Mouse (Mus musculus) common myeloid progenitor, adult 5-6 weeks (primary cell): Measurements from ENCODE around the gene Srxn1. TPM values are rescaled to one million over a fixed set of nuclear protein-coding genes. Genes with fewer than 3 reads are reported as not detected.

Experiments used
- ATAC-seq: replicated peaks from 2 replicates; pipeline ENCODE4 v1.8.0; 2016; ENCODE audit warnings: low read depth, mild to moderate bottlenecking, moderate TSS enrichment, inconsistent platforms; ENCODE audit not compliant: poor library complexity, severe bottlenecking
- total RNA-seq: library from RNA; stranded (forward); fragments of 200-1000, 187-1606 nt; gene quantifications from 2 replicates; pipeline ENCODE4 v1.2.3, GENCODE M21; 2017

Gene Srxn1
- total RNA-seq, 1 experiment from 2014 or later: 9.8 TPM

DNA sequence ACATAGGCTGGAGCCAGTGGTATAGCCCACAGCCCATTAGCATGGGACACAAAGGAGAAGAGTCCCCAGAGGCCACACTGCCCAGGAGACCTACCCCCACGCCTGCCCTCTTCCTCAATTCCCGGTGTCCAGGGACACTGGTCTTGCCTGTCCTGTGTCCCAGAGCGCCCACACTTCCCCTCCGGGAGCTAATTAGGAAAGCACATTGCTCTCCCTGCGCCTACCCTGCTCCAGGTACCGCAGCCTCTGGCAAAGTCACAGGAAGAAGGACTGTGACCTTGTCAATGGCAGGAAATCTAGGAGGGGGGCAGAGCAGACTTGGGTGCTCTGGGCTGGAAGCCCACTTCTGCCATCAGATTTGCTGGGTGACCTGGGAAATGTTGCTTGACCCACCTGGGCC is 45.1 kb downstream of the Srxn1 start:
- ATAC-seq: no peak

- ATAC-seq: no peak
These were observed 48.0 kb downstream of the Srxn1 start for GRCm38 (mm10) chr2:152153361-152153760.

GRCm38 (mm10) chr2:152155414-152156208 is 50.3 kb downstream of the Srxn1 start:
- peak; percentile 97 for ATAC-seq

DNA sequence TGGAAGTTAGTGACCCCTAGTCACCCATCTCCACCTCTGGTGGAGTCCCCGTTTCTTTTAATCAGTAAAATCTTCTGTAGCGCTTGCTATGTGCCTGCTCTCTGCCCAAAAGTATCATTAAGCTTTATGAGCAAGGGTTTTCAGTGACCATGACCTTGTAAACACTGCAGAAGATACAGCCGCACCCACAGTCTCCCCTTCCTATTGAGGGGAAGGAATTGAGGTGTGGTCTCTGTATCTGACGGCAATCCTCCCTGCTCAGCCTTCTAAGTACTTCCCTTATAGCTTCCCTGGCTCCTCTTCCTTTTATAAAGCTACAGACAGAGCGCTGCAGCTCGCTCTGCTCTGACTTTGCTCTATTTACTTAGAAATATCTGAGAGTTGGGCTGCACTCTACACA is 51.2 kb downstream of the Srxn1 start:
- no peak for ATAC-seq

- ATAC-seq: no peak
These were observed 54.2 kb downstream of the Srxn1 start for GRCm38 (mm10) chr2:152159487-152159886.

Other genes with a start within 250 kb of the Srxn1 start
- not detected in 2 replicates for gene Angpt4, start 194.3 kb upstream of the Srxn1 start, total RNA-seq
- gene Fam110a, start 125.3 kb upstream of the Srxn1 start, total RNA-seq: 3.4 and 6.7 TPM in 2 replicates
- 0.87 and 1.1 TPM in 2 replicates for gene Slc52a3, start 109.0 kb upstream of the Srxn1 start, total RNA-seq
- gene Scrt2, start 24.0 kb upstream of the Srxn1 start, total RNA-seq: not detected in 2 replicates
- 1.2 TPM in 1 of 2 replicates, not detected in the other for gene Tcf15, start 38.0 kb downstream of the Srxn1 start, total RNA-seq
- gene Csnk2a1, start 121.3 kb downstream of the Srxn1 start, total RNA-seq: 105 and 132 TPM in 2 replicates
- 15.1 and 17.1 TPM in 2 replicates for gene Tbc1d20, start 188.3 kb downstream of the Srxn1 start, total RNA-seq
- 45.6 and 61.9 TPM in 2 replicates for gene Rbck1, start 227.1 kb downstream of the Srxn1 start, total RNA-seq
- gene Trib3, start 238.5 kb downstream of the Srxn1 start, total RNA-seq: not detected in 2 replicates